Mouse (Mus musculus) activated CD4-positive, CD25-positive, alpha-beta regulatory T cell, adult 4 months (primary cell): Measurements from ENCODE around the gene Terf2ip. TPM values are rescaled to one million over a fixed set of nuclear protein-coding genes. Genes with fewer than 3 reads are reported as not detected.

Experiments
- ATAC-seq: one replicate; pipeline ENCODE4 v1.8.0; 2017
- polyA plus RNA-seq, 2 experiments: library from polyadenylated mRNA; unstranded; fragments of 100-300 nt; shearing (Covaris generic); gene quantifications; one replicate each; pipeline ENCODE4 v1.2.1; 2017

Gene Terf2ip
- polyA plus RNA-seq, result 1 to 10 TPM; 9.0 to 9.3 TPM

DNA sequence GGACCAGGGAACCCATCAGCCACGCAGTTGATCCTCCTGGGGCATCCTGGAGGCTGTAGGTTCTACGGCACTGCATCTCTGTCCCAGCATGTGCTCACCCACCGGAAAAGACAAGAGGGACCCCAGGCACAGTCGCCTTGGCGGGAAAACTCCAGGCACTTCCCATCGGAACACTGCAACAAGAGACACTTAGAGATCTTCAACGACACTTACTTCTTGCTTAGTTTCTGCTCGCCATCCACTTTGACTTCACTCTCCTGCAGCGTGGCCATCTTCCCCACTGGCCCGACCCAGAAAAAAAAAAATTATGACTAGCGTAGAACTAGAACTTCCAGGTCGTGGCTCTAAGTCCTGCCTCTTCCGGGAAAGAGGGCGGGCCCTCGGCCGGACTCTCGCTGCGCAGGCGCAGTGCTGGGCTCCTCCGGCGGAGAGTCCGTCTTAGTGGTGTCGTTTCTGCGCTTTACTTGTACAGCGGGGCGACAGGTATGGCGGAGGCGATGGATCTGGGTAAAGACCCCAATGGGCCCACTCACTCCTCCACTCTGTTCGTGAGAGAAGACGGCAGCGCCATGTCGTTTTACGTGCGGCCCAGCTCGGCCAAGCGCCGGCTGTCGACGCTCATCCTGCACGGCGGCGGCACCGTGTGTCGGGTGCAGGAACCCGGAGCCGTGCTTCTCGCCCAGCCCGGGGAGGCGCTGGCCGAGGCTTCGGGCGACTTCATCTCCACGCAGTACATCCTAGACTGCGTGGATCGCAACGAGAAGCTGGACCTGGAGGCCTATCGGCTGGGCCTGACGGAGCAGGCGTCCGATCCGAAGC lies at the start of gene Terf2ip, which contains the start of gene Kars:
Gene Terf2ip (plus strand): TSS at position 402 of the 819 bp plus-strand sequence.
Gene Kars (minus strand): TSS at position 327 of the 819 bp plus-strand sequence.
- ATAC-seq, result peak; percentile 89

DNA sequence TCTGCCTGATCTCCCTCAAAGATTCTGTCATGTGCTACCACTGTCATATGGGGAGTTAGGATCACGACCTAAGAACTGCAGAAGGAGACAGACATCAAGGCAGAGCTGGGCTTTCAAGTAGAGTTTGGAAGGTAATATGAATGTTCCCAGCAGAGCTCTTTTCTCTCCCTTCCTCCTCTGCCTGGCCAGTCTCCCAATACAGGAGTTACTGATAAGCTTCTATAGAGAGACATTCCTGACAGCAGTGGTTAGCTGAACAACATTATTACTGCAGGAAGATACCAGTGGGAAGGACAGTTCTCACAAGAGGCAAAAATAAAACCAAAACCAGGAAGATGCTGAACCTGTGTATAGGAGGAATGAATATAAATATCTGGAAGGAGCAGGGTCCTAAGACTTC lies 48.6 kb upstream of the Terf2ip start:
- no peak for ATAC-seq

DNA sequence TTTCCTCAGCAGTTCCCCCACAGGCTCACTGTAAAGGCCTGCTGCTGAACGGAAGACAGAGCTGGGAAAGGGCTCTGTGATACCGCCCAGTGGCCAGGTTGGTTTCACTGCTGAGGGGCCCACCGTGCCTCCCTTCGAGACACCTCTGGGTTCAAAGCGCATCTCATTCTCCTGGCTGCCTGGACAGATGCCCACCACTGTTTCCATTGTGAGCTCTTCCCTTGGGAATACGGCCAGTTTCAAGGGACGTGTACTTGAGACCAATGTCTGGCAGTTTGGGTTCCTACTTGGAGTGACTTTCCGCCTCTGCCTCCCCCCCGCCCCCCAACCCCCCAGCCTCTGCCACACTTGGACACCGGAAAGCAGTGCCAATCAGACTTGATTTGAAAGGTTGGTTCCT lies 48.1 kb upstream of the Terf2ip start:
- no peak for ATAC-seq

DNA sequence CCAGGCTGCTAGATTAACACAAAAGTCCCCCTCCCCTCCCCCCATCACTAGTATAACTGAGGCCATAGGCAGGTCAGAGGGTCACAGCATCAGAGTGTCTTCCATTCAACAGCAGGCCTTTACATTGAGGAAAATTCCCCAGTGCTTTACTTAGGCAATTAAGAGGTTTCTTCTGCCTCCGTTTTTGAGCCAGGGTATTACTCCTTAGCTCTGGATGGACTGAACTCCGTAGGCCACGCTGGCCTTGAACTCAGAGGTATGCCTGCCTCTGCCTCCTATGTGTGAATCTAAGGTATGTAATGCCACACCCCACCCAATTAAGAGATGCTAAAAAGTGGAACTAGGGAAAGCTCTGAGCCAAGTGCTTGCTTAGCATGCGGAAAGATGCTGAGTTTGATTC lies 47.7 kb upstream of the Terf2ip start:
- ATAC-seq, result no peak

DNA sequence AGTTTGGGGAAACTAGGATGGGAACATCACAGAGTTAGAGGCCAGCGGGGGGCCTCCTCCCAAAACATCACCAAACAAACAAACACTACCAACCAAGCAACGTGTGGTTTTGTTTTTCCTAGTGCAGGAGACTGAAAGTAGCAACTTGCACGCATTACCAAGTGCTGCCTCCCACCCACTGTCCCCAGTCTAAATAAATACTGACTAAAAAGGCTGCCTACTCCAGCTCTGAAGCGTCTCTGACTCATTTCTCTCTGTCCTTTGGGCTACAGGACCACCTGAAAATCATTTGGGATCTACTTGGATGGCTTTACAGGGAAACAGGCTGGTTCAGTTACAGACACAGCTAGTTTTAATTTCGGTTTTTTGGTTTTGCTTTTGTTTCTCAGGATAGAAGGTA lies 46.8 kb upstream of the Terf2ip start:
- ATAC-seq, result no peak

DNA sequence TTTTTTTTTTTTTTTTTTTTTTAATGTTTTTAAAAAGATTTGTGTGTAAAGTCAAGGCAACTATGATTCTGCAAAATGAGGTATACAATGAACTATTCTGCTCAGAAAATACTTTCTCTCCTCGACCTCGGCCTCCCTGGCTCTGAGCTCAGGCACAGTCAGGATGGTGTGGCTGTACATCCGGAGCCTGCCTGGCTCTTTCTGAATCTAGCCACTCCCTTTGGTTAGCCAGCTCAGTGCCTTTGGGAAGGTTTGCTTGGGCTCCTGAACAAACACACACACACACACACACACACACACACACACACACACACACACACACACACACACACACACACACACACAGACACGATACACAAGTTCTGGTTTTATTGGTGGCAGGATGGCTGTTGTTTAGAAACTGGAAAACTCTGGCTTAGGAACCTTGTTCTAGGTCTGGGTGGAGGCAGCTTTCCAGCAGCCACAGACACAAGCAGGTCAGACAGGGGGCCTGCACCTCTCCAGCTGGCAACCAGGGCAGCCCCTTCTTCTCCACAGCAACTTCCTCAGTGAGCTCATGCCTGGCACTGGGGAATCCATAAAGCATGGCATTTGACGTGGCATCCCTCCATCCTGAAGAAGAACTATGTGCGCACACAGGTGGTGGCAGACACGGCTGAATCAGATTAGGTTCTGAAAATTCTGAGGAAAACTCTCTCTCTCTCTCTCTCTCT lies 46.2 kb upstream of the Terf2ip start:
- no peak for ATAC-seq

DNA sequence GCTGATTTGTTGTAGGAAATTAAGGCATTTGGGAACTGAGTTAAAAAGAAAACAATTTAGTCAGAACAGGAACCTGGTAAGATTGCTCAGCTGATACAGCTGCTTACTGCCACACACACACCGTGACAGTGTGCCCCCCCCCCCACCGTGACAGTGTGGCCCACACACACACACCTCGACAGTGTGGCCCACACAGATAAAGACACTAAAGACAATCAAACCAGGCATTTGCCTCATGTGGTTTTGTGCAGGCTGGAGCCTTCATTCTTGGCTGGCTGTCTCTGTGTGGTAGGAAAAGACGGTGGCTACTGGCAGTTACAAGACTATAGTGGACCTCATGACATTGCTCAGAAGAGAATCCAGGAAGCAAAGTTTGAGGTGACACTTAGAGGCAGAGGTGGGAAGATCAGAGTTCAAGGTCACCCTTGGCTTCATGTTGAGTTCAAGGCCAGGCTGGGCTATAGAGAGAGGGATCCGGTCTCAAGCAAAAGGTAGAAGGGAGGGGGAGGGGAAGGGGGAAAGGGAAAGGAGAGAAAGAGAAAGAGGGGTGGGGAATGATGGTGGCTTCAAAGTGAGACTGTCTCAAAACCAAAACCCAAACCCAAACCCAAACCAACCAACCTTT lies 43.8 kb upstream of the Terf2ip start:
- ATAC-seq, result peak; percentile 23

DNA sequence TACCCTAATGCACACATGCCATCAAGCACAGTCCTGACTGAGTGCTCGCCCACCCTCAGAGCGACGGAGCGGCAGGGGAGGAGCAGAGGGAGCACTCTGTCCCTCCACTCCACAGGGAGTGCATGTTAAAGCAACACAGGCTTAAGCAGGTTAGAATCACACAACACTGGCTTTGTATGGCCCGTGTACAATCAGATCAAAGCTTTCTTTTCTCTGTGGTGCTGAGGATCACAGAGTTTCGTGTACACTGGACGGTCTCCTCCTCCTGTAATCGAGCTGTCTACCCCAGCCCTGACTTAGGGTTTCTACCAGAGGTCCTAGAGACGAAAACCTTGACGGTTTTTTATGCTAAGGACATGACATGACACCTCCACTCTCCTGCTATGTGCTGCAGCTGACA lies 42.7 kb upstream of the Terf2ip start:
- ATAC-seq, result no peak

DNA sequence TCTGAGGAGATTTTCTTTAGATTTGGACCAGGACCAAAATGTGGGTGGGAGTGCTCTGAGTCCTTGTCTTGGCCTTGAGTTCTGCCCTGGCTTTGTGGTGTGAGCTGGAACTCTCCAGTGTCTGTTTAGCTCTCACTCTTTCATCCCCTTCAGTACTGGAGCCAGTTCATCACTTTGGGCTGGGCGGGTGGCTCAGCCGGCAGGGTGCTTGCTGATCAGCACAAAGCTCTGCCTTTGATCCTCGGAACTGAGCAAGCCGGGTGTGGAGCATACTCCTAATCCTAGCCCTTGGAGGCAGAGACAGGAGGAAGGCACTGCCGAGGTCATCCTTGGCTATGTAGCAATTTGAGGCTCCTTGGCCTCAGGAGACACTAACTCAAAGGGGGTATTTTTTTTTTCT lies 42.2 kb upstream of the Terf2ip start:
- ATAC-seq, result no peak

DNA sequence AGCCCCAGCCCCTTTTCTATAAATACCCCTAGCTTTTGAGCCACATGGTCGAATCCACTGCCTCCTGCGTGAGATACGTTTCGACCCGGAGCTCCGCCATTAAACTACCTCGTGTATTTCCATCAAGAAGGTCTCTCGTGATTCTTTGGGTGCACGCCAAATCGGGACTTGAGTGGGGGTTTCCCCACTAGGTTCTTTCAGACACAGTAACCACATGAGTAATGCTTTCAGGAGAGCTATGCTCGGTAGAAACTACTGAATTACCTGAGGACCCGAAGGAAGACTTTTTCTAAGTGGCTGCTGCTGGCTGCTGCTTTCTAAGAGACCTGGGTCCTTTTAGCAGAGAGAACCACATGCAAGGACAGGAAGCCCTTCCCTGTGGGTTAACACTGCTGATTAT lies 37.1 kb upstream of the Terf2ip start:
- ATAC-seq, result no peak

DNA sequence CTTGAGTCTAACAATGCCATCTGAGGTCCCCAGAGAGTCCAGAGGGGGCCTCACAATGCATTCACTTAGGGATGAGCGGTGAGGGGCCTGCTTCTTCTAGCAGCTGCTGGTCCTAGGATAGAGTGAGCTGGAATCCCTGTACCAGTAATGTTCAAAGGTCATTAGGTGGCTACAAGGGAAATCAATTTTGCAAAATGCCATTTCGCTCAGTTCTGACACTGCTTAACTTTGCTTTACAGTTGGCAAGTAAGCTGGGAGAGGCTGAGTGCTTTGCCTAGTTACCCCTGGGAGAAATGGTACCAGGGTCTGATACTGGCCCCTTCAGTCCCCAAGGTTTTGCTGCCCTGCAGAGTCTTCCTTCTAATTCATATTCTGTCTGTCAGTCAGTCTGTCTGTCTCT lies 35.5 kb upstream of the Terf2ip start:
- no peak for ATAC-seq

DNA sequence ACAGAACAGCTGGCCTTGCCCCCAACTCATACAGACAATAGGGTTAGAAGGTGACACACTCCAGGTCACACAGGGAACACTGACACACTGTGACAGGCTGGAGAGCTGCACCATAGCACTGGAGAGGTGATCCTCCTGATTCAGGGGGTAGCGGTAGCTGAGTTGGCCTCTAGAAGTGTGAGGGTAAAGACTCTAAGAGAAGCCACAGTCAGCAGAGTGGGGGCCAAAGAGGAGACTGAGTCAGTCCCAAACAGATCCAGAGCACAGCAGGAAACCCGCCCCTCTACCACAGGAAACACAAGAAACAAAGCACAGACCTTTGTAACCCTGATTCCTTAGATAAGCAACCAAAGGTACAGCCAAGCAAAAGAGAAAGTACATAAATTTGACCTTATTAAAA lies 34.9 kb upstream of the Terf2ip start:
- peak; percentile 98 for ATAC-seq

DNA sequence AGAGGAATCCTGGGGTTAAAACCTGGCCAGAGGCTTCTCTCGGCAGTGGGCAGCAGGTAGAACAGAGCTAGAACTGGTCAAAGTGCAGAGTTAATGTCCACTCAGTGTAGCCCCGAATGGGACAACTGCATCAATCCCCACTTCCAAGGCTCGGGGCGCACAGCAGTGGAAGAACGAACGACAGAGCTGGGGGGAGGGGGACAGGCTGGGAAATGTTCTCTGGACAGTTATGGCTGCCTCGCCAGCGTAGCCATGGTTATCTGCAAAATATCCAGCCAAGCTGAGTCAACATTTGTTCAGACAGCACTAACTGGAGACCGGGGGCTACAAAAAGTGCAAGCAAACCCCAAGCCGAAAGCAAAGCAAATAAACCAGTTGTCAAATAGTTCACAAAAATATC lies 33.1 kb upstream of the Terf2ip start:
- no peak for ATAC-seq

DNA sequence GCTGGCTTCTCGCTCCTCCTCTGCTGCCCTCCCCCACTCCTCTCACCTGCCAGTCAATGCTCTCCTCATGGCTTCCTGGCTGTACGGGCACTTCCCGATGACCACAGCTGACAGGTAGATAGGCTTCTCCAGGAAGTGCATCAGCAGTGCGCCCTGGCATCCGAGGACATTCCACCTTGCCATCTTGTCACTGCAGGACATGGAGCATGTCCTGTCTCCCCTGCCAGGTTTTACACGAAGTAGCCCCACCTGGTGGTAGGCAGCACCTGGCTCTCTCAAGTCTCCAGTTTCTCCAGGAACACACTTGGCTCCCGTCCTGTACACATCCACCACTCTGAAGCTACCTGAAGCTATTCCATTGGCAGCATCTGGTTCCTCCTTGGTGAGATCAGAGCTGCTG lies 29.1 kb upstream of the Terf2ip start:
- ATAC-seq, result no peak

DNA sequence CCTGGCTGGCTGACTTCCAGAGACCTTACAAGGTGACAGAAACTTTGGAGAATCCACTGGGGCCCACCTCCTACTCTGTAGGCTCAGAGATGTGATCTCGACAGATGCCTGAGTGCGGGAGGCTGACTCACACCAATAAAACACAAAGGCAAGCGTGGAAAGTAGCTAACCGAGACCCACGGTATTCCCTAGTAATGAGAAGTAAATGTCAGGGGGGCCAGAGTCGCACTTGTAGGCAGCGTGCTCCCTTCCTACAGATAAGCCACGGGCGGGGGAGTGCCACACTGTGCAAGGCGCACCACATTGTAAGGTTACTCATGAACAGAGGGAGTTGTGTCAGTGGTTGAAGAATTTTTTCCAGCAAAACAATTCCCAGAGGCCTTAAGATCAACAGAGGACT lies 26.7 kb upstream of the Terf2ip start:
- ATAC-seq, result no peak

DNA sequence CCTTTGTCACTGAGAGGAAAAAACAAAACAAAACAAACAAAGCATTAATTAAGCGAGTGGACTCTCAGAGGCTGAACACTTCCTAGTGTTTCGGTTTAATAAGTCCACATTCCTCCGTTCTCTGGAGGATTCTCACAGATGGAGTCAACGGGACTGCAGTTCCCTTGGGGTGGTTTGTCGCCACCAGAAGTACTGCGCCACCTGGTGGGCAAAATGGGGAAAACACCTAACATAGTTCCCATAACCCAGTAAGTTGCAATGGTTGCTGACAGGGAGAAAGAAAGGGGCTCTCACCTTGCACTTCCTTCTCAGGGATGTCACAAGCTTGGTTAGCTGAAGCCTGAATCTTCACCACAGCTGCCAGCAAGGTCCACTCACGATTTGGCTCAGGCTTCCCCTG lies 21.3 kb upstream of the Terf2ip start:
- ATAC-seq, result peak; percentile 48

DNA sequence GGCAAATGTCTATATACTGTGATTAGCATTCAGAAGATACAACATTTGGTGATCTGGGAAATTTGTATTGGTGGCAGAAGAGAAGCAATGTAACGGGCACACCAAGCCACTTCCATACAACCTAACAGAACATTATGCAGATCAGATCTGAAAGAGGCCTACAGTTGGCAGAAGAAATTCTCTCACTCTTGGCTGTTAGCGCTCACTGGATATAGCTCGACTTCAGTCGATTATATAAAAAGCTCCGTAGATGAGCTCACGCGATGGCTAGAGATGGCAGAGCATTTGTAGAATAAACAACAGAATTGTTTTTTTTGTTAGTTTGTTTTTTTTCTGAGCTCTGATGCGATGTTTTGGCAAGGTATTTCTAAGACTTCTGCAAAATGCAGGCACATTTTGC lies 19.9 kb upstream of the Terf2ip start:
- ATAC-seq, result no peak

DNA sequence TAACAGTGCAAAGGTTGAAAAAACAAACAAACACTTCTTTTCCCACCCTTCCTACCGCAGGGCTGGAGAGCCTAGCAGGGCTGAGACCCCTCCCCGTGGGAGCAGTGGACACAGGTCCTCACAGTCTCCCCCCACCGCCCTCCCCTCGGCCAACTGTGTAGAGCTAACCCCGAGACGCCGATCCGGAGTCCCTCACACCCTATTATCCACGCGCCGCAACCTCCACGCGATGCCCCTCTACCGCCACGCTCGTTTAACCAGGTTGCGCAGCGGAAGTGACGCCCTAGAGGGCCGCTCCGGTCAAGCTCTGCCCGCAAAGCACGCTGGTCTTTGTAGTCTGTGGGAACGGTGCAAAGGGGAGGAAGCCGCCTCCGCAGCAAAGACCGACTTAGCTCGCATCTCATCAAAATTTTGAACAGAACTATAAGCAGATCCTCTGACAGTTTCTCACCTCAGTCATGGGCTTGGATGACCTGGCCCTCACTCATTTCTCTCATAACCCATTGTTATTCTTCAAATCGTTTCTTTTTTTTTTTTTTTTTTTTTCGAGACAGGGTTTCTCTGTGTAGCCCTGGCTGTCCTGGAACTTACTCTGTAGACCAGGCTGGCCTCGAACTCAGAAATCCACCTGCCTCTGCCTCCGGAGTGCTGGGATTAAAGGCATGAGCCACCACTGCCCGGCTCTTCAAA lies 19.0 kb upstream of the Terf2ip start, which contains the start of gene Adat1:
Gene Adat1 (minus strand): TSS at position 290 of the 690 bp plus-strand sequence.
- peak; percentile 99 for ATAC-seq

DNA sequence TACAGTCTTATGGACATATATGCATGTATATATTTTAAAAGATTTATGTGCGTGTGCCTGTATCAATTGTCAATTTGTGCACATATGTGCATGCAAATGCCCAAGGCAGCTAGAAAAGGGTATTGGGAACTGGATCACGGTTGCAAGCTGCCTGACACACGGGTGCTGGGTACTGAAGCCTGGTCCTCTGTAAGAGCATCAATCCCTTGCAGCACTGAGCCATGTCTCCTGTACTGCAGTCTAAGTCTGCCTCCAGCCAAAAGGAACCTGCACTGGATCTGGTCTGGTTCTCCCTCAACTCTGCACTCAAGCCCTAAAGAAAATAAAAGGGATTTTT lies 18.5 kb upstream of the Terf2ip start:
- ATAC-seq, result no peak

DNA sequence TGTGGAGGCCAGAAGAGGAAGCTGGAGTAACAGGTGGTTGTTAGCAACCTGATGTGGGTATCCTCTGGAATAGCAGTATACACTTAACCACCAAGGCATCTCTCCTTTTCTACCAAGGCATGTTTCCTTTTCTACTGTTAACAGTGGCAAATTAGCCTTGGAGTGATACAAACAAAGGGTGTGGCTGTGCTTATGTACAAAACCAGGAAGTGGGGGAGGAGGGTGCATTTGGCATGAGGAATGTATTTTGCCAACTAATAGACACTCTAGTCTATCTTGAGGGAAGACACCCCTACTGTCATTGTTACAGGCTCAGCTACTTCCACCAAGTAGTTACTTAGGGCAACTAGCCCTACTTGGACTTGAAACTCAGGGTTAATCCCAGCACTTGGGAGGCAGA lies 6.4 kb upstream of the Terf2ip start:
- no peak for ATAC-seq

DNA sequence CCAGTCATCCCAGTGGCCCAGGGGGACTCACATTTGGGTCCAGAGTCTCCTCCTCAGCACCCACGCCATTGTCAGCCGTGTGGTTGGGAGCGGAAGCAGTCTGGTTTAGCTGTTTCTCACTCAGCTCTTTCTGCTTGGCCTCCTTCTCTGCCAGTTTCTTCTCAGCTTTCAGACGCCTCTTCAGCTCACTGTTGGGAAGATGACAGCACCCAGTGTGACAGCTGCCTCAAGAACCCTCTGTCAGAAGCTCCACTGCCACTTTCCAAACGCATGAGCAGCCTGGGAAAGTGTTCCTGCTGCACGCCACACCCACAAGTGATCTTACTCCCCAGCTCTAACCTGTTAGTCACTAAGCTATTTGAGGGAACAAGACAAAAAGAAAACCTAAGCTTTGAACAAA lies 5.6 kb upstream of the Terf2ip start:
- no peak for ATAC-seq

DNA sequence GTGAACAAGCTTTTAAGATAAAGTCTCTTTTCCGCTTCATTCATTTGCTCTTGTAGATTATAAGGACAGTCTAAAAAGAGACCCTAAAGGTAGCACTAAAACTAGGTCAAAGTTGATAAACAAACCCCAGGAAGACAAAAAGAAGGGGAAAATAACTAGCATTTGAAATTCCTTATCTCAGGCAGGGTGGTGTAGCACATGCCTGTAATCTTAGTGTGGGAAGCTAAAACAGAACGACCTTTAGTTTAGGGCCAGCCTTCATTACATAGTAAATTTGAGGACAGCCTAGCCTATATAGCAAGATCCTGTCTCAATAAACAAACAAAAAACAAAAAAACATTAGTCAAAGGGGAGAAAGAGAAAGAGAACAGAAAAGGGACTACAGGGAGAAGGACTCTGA lies 3.5 kb upstream of the Terf2ip start:
- ATAC-seq, result no peak

DNA sequence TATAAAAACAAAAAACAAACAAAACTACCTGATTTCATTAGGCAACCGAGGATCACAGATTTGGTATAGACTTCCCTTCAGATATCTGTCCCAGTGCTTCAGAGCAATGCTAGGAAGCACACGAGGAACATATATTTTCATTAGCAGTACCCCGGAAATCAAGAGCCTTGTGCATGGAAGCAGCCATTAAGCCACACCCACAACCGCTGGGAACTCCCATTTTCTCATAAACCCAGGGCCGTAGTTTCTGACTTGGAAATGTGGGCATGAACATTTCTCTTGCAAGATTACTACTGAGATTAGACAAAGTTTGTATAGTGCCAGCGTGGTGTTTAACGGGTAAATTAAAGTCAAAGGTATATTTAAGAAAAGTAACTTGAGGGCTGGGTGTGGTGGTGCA lies 1.6 kb upstream of the Terf2ip start:
- ATAC-seq, result no peak
